Mouse (Mus musculus): ENCODE measurements around the gene Pam.

DNA sequence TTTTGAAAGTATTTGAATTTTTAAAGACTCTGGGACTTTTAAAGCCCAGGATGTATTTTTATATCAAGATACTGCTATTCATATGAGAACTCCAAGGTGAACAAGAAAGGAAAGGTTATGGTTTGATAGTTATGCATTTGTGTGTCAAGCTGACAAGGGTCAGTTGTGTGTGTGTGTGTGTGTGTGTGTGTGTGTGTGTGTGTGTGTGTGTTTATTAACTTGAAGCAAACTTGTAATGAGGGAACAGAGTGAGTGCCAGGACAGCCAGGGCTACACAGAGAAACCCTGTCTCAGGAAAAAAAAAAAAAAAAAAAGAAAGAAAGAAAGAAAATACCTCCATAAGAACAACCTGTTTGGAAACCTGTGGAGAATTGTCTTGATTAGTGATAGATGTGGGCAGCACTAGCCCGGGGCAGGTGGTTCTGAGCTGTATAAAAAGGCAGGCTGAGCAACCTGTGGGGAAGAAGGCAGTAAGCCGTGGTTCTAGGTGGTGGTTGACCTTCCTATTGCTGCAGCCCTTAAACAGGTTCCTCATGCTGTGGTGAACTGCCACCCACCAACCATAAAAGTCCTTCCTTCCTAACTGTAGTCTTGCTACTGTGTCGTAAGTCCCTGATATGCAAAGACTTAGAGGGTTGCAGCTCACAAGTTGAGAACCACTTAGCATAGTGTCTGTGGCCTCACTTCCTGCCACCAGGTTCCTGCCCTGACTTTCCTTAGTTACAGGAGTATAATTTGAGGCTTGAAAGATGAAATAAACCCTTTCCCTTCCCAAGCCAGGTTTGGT is 34.3 kb upstream of the Pam start:
- no peak for TF ChIP-seq EP300 (optimal IDR thresholded peaks at IDR 0.05)
- TF ChIP-seq CTCF (IDR thresholded peaks at IDR 0.05; ENCODE audit: low read depth): no peak

All from stomach, postnatal 0 days (tissue).